Mouse (Mus musculus) intestine, postnatal 0 days (tissue): ENCODE data around the gene Spats2l. TPM values are rescaled to one million over a fixed set of nuclear protein-coding genes. Genes with fewer than 3 reads are reported as not detected.

ENCODE experiments used
- ATAC-seq: fragments of 200-750 bp; cut with Nextera tagmentation; 2 replicates; pipeline ENCODE4 v1.8.0; 2017; ENCODE audit warnings: mild to moderate bottlenecking, moderate TSS enrichment, moderate library complexity
- H3K27ac ChIP-seq: fragments of 300-500 bp; sonication (generic); 2 replicates; pipeline ENCODE4 v1.5.1; 2014; ENCODE audit warnings: mild to moderate bottlenecking, low read depth, low read length, moderate library complexity
- H3K27me3 ChIP-seq: fragments of 300-500 bp; sonication (generic); replicated peaks from 2 replicates; pipeline ENCODE4 v1.6.1; 2014; ENCODE audit warnings: low read length, mixed read lengths; ENCODE audit not compliant: control insufficient read depth, insufficient read depth
- H3K36me3 ChIP-seq: fragments of 300-500 bp; sonication (generic); 2 replicates; pipeline ENCODE4 v1.6.1; 2014; ENCODE audit warnings: mild to moderate bottlenecking, moderate library complexity; ENCODE audit not compliant: control insufficient read depth, insufficient read depth
- H3K4me1 ChIP-seq: fragments of 300-500 bp; sonication (generic); replicated peaks from 2 replicates; pipeline ENCODE4 v1.6.1; 2014; ENCODE audit warnings: antibody characterized with exemption, low read length, mixed read lengths; ENCODE audit not compliant: control insufficient read depth, insufficient read depth
- H3K4me2 ChIP-seq: fragments of 300-500 bp; sonication (generic); replicated peaks from 2 replicates; pipeline ENCODE4 v1.6.1; 2014; ENCODE audit warnings: low read depth, mild to moderate bottlenecking, moderate library complexity
- H3K4me3 ChIP-seq: fragments of 300-500 bp; sonication (generic); 2 replicates; pipeline ENCODE4 v1.5.1; 2014; ENCODE audit warnings: low read depth, low read length
- H3K9ac ChIP-seq: fragments of 300-500 bp; sonication (generic); 2 replicates; pipeline ENCODE4 v1.6.1; 2014; ENCODE audit warnings: mild to moderate bottlenecking, low read depth, low read length
- H3K9me3 ChIP-seq: fragments of 300-500 bp; sonication (generic); 2 replicates; pipeline ENCODE4 v1.6.1; 2016; ENCODE audit warnings: mixed run types; ENCODE audit not compliant: control insufficient read depth
- CTCF ChIP-seq: sonication (generic); IDR thresholded peaks from 2 replicates; pipeline ENCODE4 v1.5.1; 2016; ENCODE audit warnings: low read depth, mild to moderate bottlenecking, control low read depth, antibody characterized with exemption, moderate library complexity
- WGBS: fragments of 180-500 bp; shearing (Covaris S2); extraction: QIAGEN DNeasy Blood & Tissue Kit; methylation state at CpG from one replicate; pipeline ENCODE4 v1.1.7; 2014; 5-methylcytosine and 5-hydroxymethylcytosine counted together
- polyA plus RNA-seq: library from polyadenylated mRNA; unstranded; fragments of >200 nt; fragmentation: Nextera tagmentation; extraction: Ambion mirVana; gene quantifications from 2 replicates; pipeline ENCODE4 v1.2.1, GENCODE M21; 2015

The Spats2l gene
- polyA plus RNA-seq, 1 experiment from 2014 or later, result 42.5 TPM

GRCm38 (mm10) chr1:57849916-57850315 is 76.0 kb downstream of the Spats2l start:
- Histone ChIP-seq H3K36me3 (no peaks in the 10 kb centered on the region), H3K27ac (no peak overlapping the region), H3K9me3 (no peaks in the 10 kb centered on the region), H3K9ac (no peak overlapping the region), H3K27me3 (no peaks in the 10 kb centered on the region), H3K4me3 (no peak overlapping the region; the same call in 1 of the 2 replicates), H3K4me1 (peaks cover 10% of the 10 kb centered on the region), H3K4me2 (peak overlapping the region; percentile 48)
- WGBS, result 43% methylated on average over 3 of the region's 3 CpGs
- no peak for TF ChIP-seq CTCF
- peak; percentile 25 for ATAC-seq

- H3K4me2 ChIP-seq, result no peak overlapping the region; the same call in 1 of the 2 replicates
- 89% methylated on average over 6 of the region's 6 CpGs for WGBS
Observed at GRCm38 (mm10) chr1:57851871-57852270, 77.9 kb downstream of the Spats2l start.

GRCm38 (mm10) chr1:57852562-57853271 is 78.8 kb downstream of the Spats2l start:
- H3K4me1 ChIP-seq, result peaks cover 10% of the 10 kb centered on the region; the same call in 1 of the 2 replicates
- peak overlapping the region; percentile 20 for H3K4me3 ChIP-seq
- no peaks in the 10 kb centered on the region for H3K9me3 ChIP-seq
- 39% methylated on average over 12 of the region's 12 CpGs for WGBS
- no peaks in the 10 kb centered on the region for H3K36me3 ChIP-seq
- peak overlapping the region; percentile 40 for H3K4me2 ChIP-seq
- H3K27ac ChIP-seq, result no peak overlapping the region; the same call in 1 of the 2 replicates
- H3K9ac ChIP-seq, result no peak overlapping the region
- no peaks in the 10 kb centered on the region for H3K27me3 ChIP-seq
- TF ChIP-seq CTCF, result no peak
- peak; percentile 93 for ATAC-seq

More at GRCm38 (mm10) chr1:57851871-57852270, 77.9 kb downstream of the Spats2l start:
- Histone ChIP-seq H3K27me3 (no peaks in the 10 kb centered on the region), H3K27ac (0 out of 2 replicates have a peak overlapping the region, but pooled peaks have one; percentile 35), H3K36me3 (no peaks in the 10 kb centered on the region), H3K9me3 (no peaks in the 10 kb centered on the region), H3K9ac (no peak overlapping the region), H3K4me3 (no peak overlapping the region), H3K4me1 (peaks cover 10% of the 10 kb centered on the region; the same call in 1 of the 2 replicates)
- ATAC-seq, result no peak
- TF ChIP-seq CTCF, result no peak

GRCm38 (mm10) chr1:57857799-57858198 is 83.8 kb downstream of the Spats2l start:
- H3K4me3 ChIP-seq, result no peak overlapping the region
- WGBS, result 75% methylated on average over 5 of the region's 5 CpGs
- no peak for ATAC-seq
- no peaks in the 10 kb centered on the region for H3K9me3 ChIP-seq
- H3K27me3 ChIP-seq, result no peaks in the 10 kb centered on the region
- no peak overlapping the region for H3K27ac ChIP-seq
- peaks cover 2% of the 10 kb centered on the region; the same call in 1 of the 2 replicates for H3K4me1 ChIP-seq
- no peak for TF ChIP-seq CTCF
- no peaks in the 10 kb centered on the region for H3K36me3 ChIP-seq
- H3K4me2 ChIP-seq, result no peak overlapping the region
- H3K9ac ChIP-seq, result no peak overlapping the region

- 0 out of 2 replicates have a peak, but pooled peaks cover 9% of the 10 kb centered on the region for H3K27me3 ChIP-seq
- no peaks in the 10 kb centered on the region for H3K9me3 ChIP-seq
- H3K4me1 ChIP-seq, result no peaks in the 10 kb centered on the region
- no peaks in the 10 kb centered on the region for H3K36me3 ChIP-seq
- no peak for ATAC-seq
- H3K4me3 ChIP-seq, result no peak overlapping the region
- TF ChIP-seq CTCF, result no peak
- 86% methylated on average over 4 of the region's 4 CpGs for WGBS
- H3K4me2 ChIP-seq, result no peak overlapping the region
- no peak overlapping the region for H3K27ac ChIP-seq
- H3K9ac ChIP-seq, result no peak overlapping the region
Observed at GRCm38 (mm10) chr1:57862024-57862423, 88.1 kb downstream of the Spats2l start.

- H3K9me3 ChIP-seq, result no peaks in the 10 kb centered on the region
- H3K27ac ChIP-seq, result no peak overlapping the region
- no peak for ATAC-seq
- WGBS, result 69% methylated on average over 13 of the region's 13 CpGs
- no peaks in the 10 kb centered on the region for H3K36me3 ChIP-seq
- no peak overlapping the region for H3K4me3 ChIP-seq
- no peak overlapping the region for H3K4me2 ChIP-seq
- peaks cover 12% of the 10 kb centered on the region; the same call in 1 of the 2 replicates for H3K27me3 ChIP-seq
- no peak for TF ChIP-seq CTCF
- no peaks in the 10 kb centered on the region for H3K4me1 ChIP-seq
- no peak overlapping the region for H3K9ac ChIP-seq
Observed at GRCm38 (mm10) chr1:57868651-57869050, 94.7 kb downstream of the Spats2l start.
